Mouse (Mus musculus): Measurements from ENCODE around the gene Ifnar1. TPM values are rescaled to one million over a fixed set of nuclear protein-coding genes. Genes with fewer than 3 reads are reported as not detected.

The Ifnar1 gene
- polyA plus RNA-seq, 1 experiment from 2014 or later: 39.4 TPM

DNA sequence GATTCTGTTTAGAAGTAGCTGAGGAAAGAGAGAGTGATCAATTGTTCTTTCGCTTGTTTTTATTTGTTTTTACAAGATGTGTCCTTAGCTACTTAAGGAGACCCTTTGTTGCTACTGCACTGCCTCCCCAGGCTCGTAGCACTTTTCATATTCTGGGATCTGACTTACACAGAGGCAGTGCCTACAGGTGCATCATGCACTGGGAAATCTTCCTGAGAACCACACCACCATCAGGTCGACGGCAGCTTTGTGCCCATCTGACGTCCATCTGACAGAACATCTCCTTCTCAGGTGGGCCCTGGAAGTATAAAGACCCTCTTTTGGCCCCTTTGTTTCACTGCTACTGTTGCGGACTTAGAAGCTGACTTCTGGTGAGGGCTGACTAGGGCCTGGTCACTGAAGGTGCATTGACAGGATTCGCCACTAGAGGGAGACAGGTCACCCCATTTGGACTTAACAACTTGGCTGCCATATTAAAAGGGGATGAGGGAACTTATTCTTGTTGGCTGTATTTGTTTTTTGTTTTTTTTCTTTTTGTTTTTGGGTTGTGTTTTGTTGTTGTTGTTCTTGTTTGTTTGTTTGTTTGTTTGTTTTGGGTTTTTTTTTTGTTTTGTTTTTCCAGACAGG, 27.2 kb downstream of the Ifnar1 start:
- ATAC-seq: peak; percentile 76
- Histone ChIP-seq H3K4me2 (ENCODE audit: low read depth, low read length) (no peak overlapping the region), H3K9ac (ENCODE audit: low read depth, low read length) (no peak overlapping the region), H3K27ac (ENCODE audit: low read length) (no peak overlapping the region), H3K9me3 (ENCODE audit: control insufficient read depth, low read length) (no peaks in the 10 kb centered on the region), H3K4me3 (ENCODE audit: low read length) (no peak overlapping the region), H3K36me3 (ENCODE audit: control insufficient read depth, insufficient read depth, low read length) (no peaks in the 10 kb centered on the region), H3K4me1 (ENCODE audit: control insufficient read depth, insufficient read depth, low read length) (no peaks in the 10 kb centered on the region), H3K27me3 (replicated peaks; ENCODE audit: control insufficient read depth, insufficient read depth, low read length) (no peaks in the 10 kb centered on the region)
- WGBS: 38% methylated on average over 7 of the region's 7 CpGs

DNA sequence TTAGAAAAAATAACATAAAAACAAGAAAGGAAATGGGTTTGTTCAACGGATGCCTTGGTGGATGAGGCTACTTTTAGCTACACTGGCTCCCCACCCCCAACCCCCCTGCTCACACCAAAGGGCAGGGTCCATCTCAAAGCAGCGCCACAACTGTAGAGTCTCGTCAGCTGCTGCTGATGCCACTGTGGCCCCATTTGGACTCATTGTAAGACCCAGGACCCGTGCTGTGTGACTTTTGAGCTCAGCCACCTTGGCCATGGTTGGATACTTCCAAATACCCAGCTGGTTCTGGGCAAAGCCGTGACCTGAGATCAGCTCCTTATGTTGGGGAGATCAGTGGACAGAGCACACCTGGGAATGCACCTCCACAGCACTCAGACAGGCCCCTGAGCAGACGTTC, 28.1 kb downstream of the Ifnar1 start:
- Histone ChIP-seq H3K27me3 (replicated peaks; ENCODE audit: control insufficient read depth, insufficient read depth, low read length) (no peaks in the 10 kb centered on the region), H3K27ac (ENCODE audit: low read length) (no peak overlapping the region), H3K9ac (ENCODE audit: low read depth, low read length) (no peak overlapping the region), H3K4me3 (ENCODE audit: low read length) (no peak overlapping the region), H3K4me1 (ENCODE audit: control insufficient read depth, insufficient read depth, low read length) (no peaks in the 10 kb centered on the region), H3K9me3 (ENCODE audit: control insufficient read depth, low read length) (no peaks in the 10 kb centered on the region), H3K36me3 (ENCODE audit: control insufficient read depth, insufficient read depth, low read length) (no peaks in the 10 kb centered on the region), H3K4me2 (ENCODE audit: low read depth, low read length) (no peak overlapping the region)
- WGBS: 84% methylated on average over 6 of the region's 6 CpGs
- ATAC-seq: no peak

DNA sequence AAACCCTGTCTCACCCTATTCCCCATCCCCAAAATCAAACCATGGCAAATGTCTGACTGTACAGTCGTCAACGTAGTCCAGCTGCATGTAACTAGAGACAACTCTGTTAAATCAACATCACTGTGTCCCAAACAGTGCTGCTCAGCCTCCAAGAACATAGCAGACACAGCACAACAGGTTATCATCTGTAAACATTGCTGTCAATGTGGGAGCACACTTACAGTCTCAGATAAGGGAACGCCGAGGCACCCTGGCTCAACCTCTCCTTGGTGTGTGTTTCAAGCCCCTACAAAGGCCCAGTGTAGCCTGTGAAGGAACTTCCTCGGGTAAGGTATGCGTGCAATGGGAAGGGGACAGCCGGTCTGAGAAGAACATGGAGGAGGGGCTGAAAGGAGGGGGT, 32.0 kb downstream of the Ifnar1 start:
- no peak for ATAC-seq
- 63% methylated on average over 7 of the region's 7 CpGs for WGBS

DNA sequence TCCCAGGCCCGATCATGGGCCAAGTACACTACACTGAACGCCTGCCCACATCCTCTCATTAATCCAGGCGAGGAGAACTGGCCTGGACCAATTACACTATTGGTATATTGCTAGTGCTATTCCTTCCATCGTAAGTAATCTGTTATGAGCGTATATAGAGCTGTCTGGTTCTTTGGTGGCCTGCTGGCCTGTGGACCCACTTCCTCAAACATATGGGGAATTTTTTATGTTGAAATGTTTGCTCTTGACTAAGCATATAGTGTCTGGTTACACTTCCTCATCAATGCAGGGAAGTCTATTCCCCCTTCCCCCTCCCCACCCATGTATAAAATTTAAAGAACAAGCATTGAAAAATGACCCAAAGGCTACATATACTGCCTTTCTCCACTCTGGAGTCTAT, 37.0 kb downstream of the Ifnar1 start:
- H3K4me3 ChIP-seq (ENCODE audit: low read length): no peak overlapping the region
- H3K4me1 ChIP-seq (ENCODE audit: control insufficient read depth, insufficient read depth, low read length): 0 out of 2 replicates have a peak, but pooled peaks cover 5% of the 10 kb centered on the region
- ATAC-seq: peak; percentile 49
- H3K27ac ChIP-seq (ENCODE audit: low read length): no peak overlapping the region
- no peak overlapping the region for H3K9ac ChIP-seq (ENCODE audit: low read depth, low read length)
- 61% methylated on average over 5 of the region's 5 CpGs for WGBS
- no peaks in the 10 kb centered on the region; the same call in 1 of the 2 replicates for H3K9me3 ChIP-seq (ENCODE audit: control insufficient read depth, low read length)
- no peaks in the 10 kb centered on the region for H3K36me3 ChIP-seq (ENCODE audit: control insufficient read depth, insufficient read depth, low read length)
- H3K27me3 ChIP-seq (replicated peaks; ENCODE audit: control insufficient read depth, insufficient read depth, low read length): no peaks in the 10 kb centered on the region
- H3K4me2 ChIP-seq (ENCODE audit: low read depth, low read length): no peak overlapping the region

More for the DNA sequence above, 32.0 kb downstream of the Ifnar1 start:
- Histone ChIP-seq H3K36me3 (ENCODE audit: control insufficient read depth, insufficient read depth, low read length) (no peaks in the 10 kb centered on the region), H3K9me3 (ENCODE audit: control insufficient read depth, low read length) (no peaks in the 10 kb centered on the region), H3K4me3 (ENCODE audit: low read length) (no peak overlapping the region), H3K27me3 (replicated peaks; ENCODE audit: control insufficient read depth, insufficient read depth, low read length) (no peaks in the 10 kb centered on the region), H3K4me2 (ENCODE audit: low read depth, low read length) (no peak overlapping the region), H3K4me1 (ENCODE audit: control insufficient read depth, insufficient read depth, low read length) (0 out of 2 replicates have a peak, but pooled peaks cover 2% of the 10 kb centered on the region), H3K27ac (ENCODE audit: low read length) (no peak overlapping the region), H3K9ac (ENCODE audit: low read depth, low read length) (no peak overlapping the region)

DNA sequence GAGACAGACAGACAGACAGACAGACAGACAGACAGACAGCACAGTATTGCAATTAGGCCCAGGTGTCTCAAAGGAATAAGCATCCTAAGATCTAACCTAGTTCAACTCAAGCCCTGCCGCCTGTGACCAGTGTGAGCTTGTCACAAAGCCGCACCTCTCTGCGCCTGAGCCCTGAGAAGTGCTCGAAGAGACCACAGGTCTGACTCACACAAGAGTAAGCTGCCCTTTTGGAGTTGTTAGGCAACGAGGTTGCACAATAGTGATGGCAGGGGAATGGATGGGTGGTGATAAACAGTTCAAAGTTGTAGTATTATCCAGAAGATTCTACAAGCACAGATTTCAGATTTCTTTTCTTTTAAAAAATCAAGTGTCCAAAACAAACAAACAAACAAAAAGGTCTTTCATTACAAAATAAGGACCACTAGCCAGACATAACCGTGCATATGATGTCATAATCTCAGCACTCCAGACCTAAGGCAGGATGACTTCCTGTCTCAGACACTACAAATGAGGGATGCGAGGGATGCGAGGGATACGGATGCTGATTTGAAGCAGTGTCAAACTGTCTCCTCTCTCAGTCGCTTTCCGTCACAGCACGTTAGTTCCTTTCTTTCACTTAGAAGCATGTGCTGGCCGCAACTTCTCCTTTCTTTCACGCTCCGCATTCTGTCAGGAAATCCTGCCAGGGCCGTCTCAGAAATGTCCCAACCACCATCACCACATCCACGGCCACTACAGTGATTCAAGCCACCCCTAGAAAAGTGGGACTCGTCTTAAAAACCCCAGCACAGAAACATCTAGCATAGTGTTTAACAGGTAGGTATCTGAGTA, 37.7 kb downstream of the Ifnar1 start:
- no peaks in the 10 kb centered on the region; the same call in 1 of the 2 replicates for H3K9me3 ChIP-seq (ENCODE audit: control insufficient read depth, low read length)
- peak; percentile 91 for ATAC-seq
- H3K4me1 ChIP-seq (ENCODE audit: control insufficient read depth, insufficient read depth, low read length): 0 out of 2 replicates have a peak, but pooled peaks cover 5% of the 10 kb centered on the region
- H3K4me2 ChIP-seq (ENCODE audit: low read depth, low read length): no peak overlapping the region
- no peak overlapping the region for H3K9ac ChIP-seq (ENCODE audit: low read depth, low read length)
- no peaks in the 10 kb centered on the region for H3K27me3 ChIP-seq (replicated peaks; ENCODE audit: control insufficient read depth, insufficient read depth, low read length)
- no peak overlapping the region for H3K4me3 ChIP-seq (ENCODE audit: low read length)
- no peaks in the 10 kb centered on the region for H3K36me3 ChIP-seq (ENCODE audit: control insufficient read depth, insufficient read depth, low read length)
- 75% methylated on average over 18 of the region's 18 CpGs for WGBS
- no peak overlapping the region for H3K27ac ChIP-seq (ENCODE audit: low read length)

DNA sequence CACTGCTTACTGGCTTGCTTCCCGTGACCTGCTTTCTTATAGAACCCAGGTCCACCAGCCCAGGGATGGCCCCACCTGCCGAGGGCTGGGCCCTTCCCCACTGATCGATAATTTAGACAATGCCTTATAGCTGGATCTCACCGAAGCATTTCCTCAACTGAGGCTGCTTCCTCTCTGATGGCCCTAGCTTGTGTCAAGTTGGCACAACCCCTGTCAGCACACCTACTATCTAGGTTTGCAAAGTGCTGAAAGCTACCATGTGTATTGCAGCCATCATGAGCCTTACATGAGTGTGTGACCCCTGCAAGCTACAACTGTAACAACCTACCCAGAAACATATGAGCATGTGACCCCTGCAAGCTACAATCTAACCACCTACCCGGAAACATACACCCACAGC, 39.2 kb downstream of the Ifnar1 start:
- Histone ChIP-seq H3K27me3 (replicated peaks; ENCODE audit: control insufficient read depth, insufficient read depth, low read length) (no peaks in the 10 kb centered on the region), H3K27ac (ENCODE audit: low read length) (no peak overlapping the region), H3K9ac (ENCODE audit: low read depth, low read length) (no peak overlapping the region), H3K4me1 (ENCODE audit: control insufficient read depth, insufficient read depth, low read length) (0 out of 2 replicates have a peak, but pooled peaks cover 5% of the 10 kb centered on the region), H3K36me3 (ENCODE audit: control insufficient read depth, insufficient read depth, low read length) (no peaks in the 10 kb centered on the region), H3K4me2 (ENCODE audit: low read depth, low read length) (no peak overlapping the region), H3K4me3 (ENCODE audit: low read length) (no peak overlapping the region), H3K9me3 (ENCODE audit: control insufficient read depth, low read length) (no peaks in the 10 kb centered on the region; the same call in 1 of the 2 replicates)
- WGBS: 88% methylated on average over 5 of the region's 5 CpGs
- no peak for ATAC-seq

DNA sequence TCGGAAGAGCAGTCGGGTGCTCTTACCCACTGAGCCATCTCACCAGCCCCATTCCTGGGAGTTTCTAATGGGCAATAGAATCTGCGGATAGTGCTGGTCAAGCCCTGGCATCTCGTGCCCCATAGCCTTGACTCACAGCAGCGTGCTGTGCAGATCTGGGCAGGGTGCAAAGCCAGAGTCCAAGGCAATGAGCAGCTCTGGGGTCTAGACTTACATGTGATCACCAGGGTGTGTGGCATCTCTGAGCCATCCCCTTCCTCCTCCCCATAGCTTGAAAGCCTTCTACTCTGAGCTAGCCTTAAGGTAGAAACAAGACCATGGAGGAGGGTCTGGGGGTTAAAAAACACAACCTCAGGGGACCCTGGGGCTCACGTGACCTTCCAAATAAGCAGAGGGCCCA, 41.2 kb downstream of the Ifnar1 start:
- Histone ChIP-seq H3K4me1 (ENCODE audit: control insufficient read depth, insufficient read depth, low read length) (0 out of 2 replicates have a peak, but pooled peaks cover 5% of the 10 kb centered on the region), H3K4me3 (ENCODE audit: low read length) (no peak overlapping the region), H3K4me2 (ENCODE audit: low read depth, low read length) (no peak overlapping the region), H3K9me3 (ENCODE audit: control insufficient read depth, low read length) (no peaks in the 10 kb centered on the region; the same call in 1 of the 2 replicates), H3K27me3 (replicated peaks; ENCODE audit: control insufficient read depth, insufficient read depth, low read length) (no peaks in the 10 kb centered on the region), H3K27ac (ENCODE audit: low read length) (no peak overlapping the region), H3K36me3 (ENCODE audit: control insufficient read depth, insufficient read depth, low read length) (no peaks in the 10 kb centered on the region), H3K9ac (ENCODE audit: low read depth, low read length) (no peak overlapping the region)
- no peak for ATAC-seq
- 95% methylated on average over 6 of the region's 6 CpGs for WGBS

DNA sequence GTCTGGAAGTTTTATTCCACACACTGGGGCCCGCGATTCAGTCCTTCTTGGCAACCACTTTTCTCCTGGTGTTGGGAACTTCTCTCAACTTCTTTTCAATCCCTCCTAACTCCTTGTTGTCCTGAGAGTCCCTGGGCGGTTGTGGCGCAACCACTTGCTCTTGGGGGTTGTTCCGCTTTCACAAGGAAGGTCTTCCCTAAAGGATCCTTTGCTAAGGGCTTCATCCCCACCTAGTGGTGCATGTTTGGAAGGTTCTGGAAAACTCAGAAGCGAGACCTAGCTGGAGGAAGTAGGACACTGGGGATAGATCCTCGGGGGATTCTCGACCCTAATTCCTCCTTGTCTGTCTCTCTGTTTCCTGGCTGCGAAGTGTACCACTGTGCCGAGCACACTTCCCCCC, 42.0 kb downstream of the Ifnar1 start:
- Histone ChIP-seq H3K9me3 (ENCODE audit: control insufficient read depth, low read length) (no peaks in the 10 kb centered on the region; the same call in 1 of the 2 replicates), H3K4me2 (ENCODE audit: low read depth, low read length) (no peak overlapping the region), H3K36me3 (ENCODE audit: control insufficient read depth, insufficient read depth, low read length) (no peaks in the 10 kb centered on the region), H3K9ac (ENCODE audit: low read depth, low read length) (no peak overlapping the region), H3K4me1 (ENCODE audit: control insufficient read depth, insufficient read depth, low read length) (0 out of 2 replicates have a peak, but pooled peaks cover 2% of the 10 kb centered on the region), H3K27me3 (replicated peaks; ENCODE audit: control insufficient read depth, insufficient read depth, low read length) (no peaks in the 10 kb centered on the region), H3K4me3 (ENCODE audit: low read length) (no peak overlapping the region), H3K27ac (ENCODE audit: low read length) (no peak overlapping the region)
- ATAC-seq: no peak
- WGBS: 74% methylated on average over 10 of the region's 10 CpGs

DNA sequence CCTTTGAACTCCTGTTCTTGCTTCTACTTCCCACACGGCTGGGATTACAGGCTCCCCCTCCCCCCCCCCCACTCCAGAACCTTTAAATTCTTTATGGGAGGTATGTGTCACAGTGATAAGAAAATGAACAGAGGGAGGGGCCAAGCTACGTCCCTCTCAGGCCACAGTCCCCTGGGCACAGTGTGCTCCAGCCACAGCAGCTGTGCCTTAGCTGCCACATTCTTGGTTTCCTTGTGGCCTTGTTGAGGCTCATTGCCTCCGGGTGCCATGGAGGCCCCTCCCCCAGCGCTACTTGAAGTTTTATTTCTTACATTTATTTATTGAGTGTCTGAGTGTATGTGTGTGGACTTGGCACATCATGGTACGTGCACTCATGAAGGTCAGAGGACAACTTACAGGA, 42.5 kb downstream of the Ifnar1 start:
- H3K9ac ChIP-seq (ENCODE audit: low read depth, low read length): no peak overlapping the region
- H3K27ac ChIP-seq (ENCODE audit: low read length): no peak overlapping the region
- H3K36me3 ChIP-seq (ENCODE audit: control insufficient read depth, insufficient read depth, low read length): no peaks in the 10 kb centered on the region
- no peaks in the 10 kb centered on the region for H3K27me3 ChIP-seq (replicated peaks; ENCODE audit: control insufficient read depth, insufficient read depth, low read length)
- ATAC-seq: no peak
- no peak overlapping the region for H3K4me2 ChIP-seq (ENCODE audit: low read depth, low read length)
- peaks cover 2% of the 10 kb centered on the region; the same call in 1 of the 2 replicates for H3K4me1 ChIP-seq (ENCODE audit: control insufficient read depth, insufficient read depth, low read length)
- no peaks in the 10 kb centered on the region; the same call in 1 of the 2 replicates for H3K9me3 ChIP-seq (ENCODE audit: control insufficient read depth, low read length)
- H3K4me3 ChIP-seq (ENCODE audit: low read length): no peak overlapping the region
- WGBS: 56% methylated on average over 5 of the region's 5 CpGs
